8 mouse cellular contexts compared by ENCODE assay signal in genomic region chr15:78403301-78403741, GRCm38 (mm10). TPM values are rescaled to one million over a fixed set of nuclear protein-coding genes. Genes with fewer than 3 reads are reported as not detected.
DNase-seq lines count a peak whose midpoint lies in the region; ATAC-seq and TF ChIP-seq lines count a peak whose summit lies in the region.

No protein-coding gene starts in this region.

- 0 out of 2 replicates have a peak overlapping the region, but pooled peaks have one; percentile 18 for H3K4me2 ChIP-seq in embryonic facial prominence, embryonic 14.5 days (ENCODE audit: low read depth, low read length)
- peak overlapping the region; percentile 90 for H3K4me2 ChIP-seq in stomach, embryonic 15.5 days

- WGBS in spleen, adult 2 months = 84% methylated on average over 3 of the region's 3 CpGs
- WGBS in embryonic facial prominence, embryonic 14.5 days = 30% methylated on average over 3 of the region's 3 CpGs
- 48% methylated on average over 3 of the region's 3 CpGs for WGBS in stomach, embryonic 15.5 days

- H3K27ac ChIP-seq in spleen, adult 2 months (ENCODE audit: insufficient read depth, low read length) = peak overlapping the region; percentile 41; the same call in 1 of the 2 replicates
- H3K27ac ChIP-seq in embryonic facial prominence, embryonic 14.5 days (replicated peaks; ENCODE audit: low read depth, low read length) = peak overlapping the region; percentile 52
- H3K27ac ChIP-seq in stomach, embryonic 15.5 days = peak overlapping the region; percentile 74

- TF ChIP-seq POLR2A in spleen, adult 2 months (IDR thresholded peaks at IDR 0.05; ENCODE audit: low read depth, low read length) = no peak

- no peaks in the 10 kb centered on the region for H3K9me3 ChIP-seq in embryonic facial prominence, embryonic 14.5 days (ENCODE audit: control insufficient read depth, low read length)
- H3K9me3 ChIP-seq in stomach, embryonic 15.5 days = no peaks in the 10 kb centered on the region

- H3K27me3 ChIP-seq in spleen, adult 2 months (ENCODE audit: control insufficient read depth, insufficient read depth, low read length) = no peaks in the 10 kb centered on the region
- no peaks in the 10 kb centered on the region for H3K27me3 ChIP-seq in embryonic facial prominence, embryonic 14.5 days (replicated peaks; ENCODE audit: control insufficient read depth, insufficient read depth, low read length)
- H3K27me3 ChIP-seq in stomach, embryonic 15.5 days (replicated peaks) = no peaks in the 10 kb centered on the region

- no peak for ATAC-seq in embryonic facial prominence, embryonic 14.5 days (ENCODE audit: low read depth)
- ATAC-seq in stomach, embryonic 15.5 days (ENCODE audit: insufficient read depth, low FRiP score, low read depth) = no peak
- no peak for ATAC-seq in monocyte, adult 5-6 weeks (replicated peaks; ENCODE audit: insufficient number of reproducible peaks, low FRiP score, low TSS enrichment, poor library complexity, severe bottlenecking)

- H3K9ac ChIP-seq in embryonic facial prominence, embryonic 14.5 days (ENCODE audit: low read depth, low read length) = peak overlapping the region; percentile 17
- H3K9ac ChIP-seq in stomach, embryonic 15.5 days = no peak overlapping the region

- H3K4me3 ChIP-seq in spleen, adult 2 months (ENCODE audit: extremely low read depth, insufficient read depth, insufficient read length) = no peak overlapping the region
- H3K4me3 ChIP-seq in embryonic facial prominence, embryonic 14.5 days (ENCODE audit: low read depth, low read length) = no peak overlapping the region
- peak overlapping the region; percentile 13; the same call in 1 of the 2 replicates for H3K4me3 ChIP-seq in stomach, embryonic 15.5 days (replicated peaks)

- TF ChIP-seq CTCF in spleen, adult 2 months (IDR thresholded peaks at IDR 0.05; ENCODE audit: extremely low read depth, insufficient read depth, insufficient read length, insufficient replicate concordance) = no peak

- DNase-seq in spleen, adult 2 months (ENCODE audit: low read depth in 1 of 2, low spot score in 2 of 2) = no peak
- no peak for DNase-seq in spleen, adult 12 weeks (ENCODE audit: low spot score)
- no peak for DNase-seq in embryonic facial prominence, embryonic 14.5 days (ENCODE audit: low spot score)
- DNase-seq in kidney, postnatal 10 days = peak; percentile 82
- no peak for DNase-seq in right cerebral cortex, postnatal 4 days
- DNase-seq in layer of hippocampus, adult 11-12 months (ENCODE audit: low spot score) = no peak

- H3K36me3 ChIP-seq in spleen, adult 2 months (ENCODE audit: control insufficient read depth, insufficient read depth, low read length) = no peaks in the 10 kb centered on the region
- H3K36me3 ChIP-seq in embryonic facial prominence, embryonic 14.5 days (ENCODE audit: control insufficient read depth, insufficient read depth, low read length) = no peaks in the 10 kb centered on the region
- no peaks in the 10 kb centered on the region for H3K36me3 ChIP-seq in stomach, embryonic 15.5 days

- peaks cover 6% of the 10 kb centered on the region; the same call in 1 of the 2 replicates for H3K4me1 ChIP-seq in spleen, adult 2 months (ENCODE audit: control insufficient read depth, insufficient read depth, insufficient read length)
- peaks cover 26% of the 10 kb centered on the region for H3K4me1 ChIP-seq in embryonic facial prominence, embryonic 14.5 days (ENCODE audit: control insufficient read depth, insufficient read depth, low read length)
- H3K4me1 ChIP-seq in stomach, embryonic 15.5 days = peaks cover 49% of the 10 kb centered on the region

RNA-seq across cellular contexts. Expression of gene Tst, which starts 2.4 kb away (rescaled TPM):
- polyA plus RNA-seq in spleen, adult 2 months (2012; rRNA removed) = 16.3 and 16.8 TPM in 2 replicates
- polyA plus RNA-seq in embryonic facial prominence, embryonic 14.5 days (2014; fragmentation: Nextera tagmentation; extraction: Ambion mirVana) = 35.0 and 39.1 TPM in 2 replicates
- polyA plus RNA-seq in stomach, embryonic 15.5 days (2015; fragmentation: Nextera tagmentation; extraction: Ambion mirVana) = 67.4 and 89.8 TPM in 2 replicates
- total RNA-seq in monocyte, adult 5-6 weeks (2017) = 2.2 TPM in 1 of 3 replicates, not detected in the others

RNA-seq across cellular contexts. Expression of gene Mpst, which starts 2.9 kb away (rescaled TPM):
- 97.7 and 117 TPM in 2 replicates for polyA plus RNA-seq in spleen, adult 2 months (2012; rRNA removed)
- 3.0 and 3.5 TPM in 2 replicates for polyA plus RNA-seq in embryonic facial prominence, embryonic 14.5 days (2014; fragmentation: Nextera tagmentation; extraction: Ambion mirVana)
- polyA plus RNA-seq in stomach, embryonic 15.5 days (2015; fragmentation: Nextera tagmentation; extraction: Ambion mirVana) = 3.3 and 4.2 TPM in 2 replicates
- total RNA-seq in monocyte, adult 5-6 weeks (2017) = 5.8 to 10.2 TPM (median 8.7 TPM) in 3 replicates

RNA-seq across cellular contexts. Expression of gene Tex33, which starts 7.6 kb away (rescaled TPM):
- not detected in 2 replicates for polyA plus RNA-seq in spleen, adult 2 months (2012; rRNA removed)
- not detected in 2 replicates for polyA plus RNA-seq in embryonic facial prominence, embryonic 14.5 days (2014; fragmentation: Nextera tagmentation; extraction: Ambion mirVana)
- not detected in 2 replicates for polyA plus RNA-seq in stomach, embryonic 15.5 days (2015; fragmentation: Nextera tagmentation; extraction: Ambion mirVana)
- total RNA-seq in monocyte, adult 5-6 weeks (2017) = 5.0 TPM in 1 of 3 replicates, not detected in the others

RNA-seq across cellular contexts. Expression of gene Kctd17, which starts 25.0 kb away (rescaled TPM):
- polyA plus RNA-seq in spleen, adult 2 months (2012; rRNA removed) = 61.5 and 85.3 TPM in 2 replicates
- polyA plus RNA-seq in embryonic facial prominence, embryonic 14.5 days (2014; fragmentation: Nextera tagmentation; extraction: Ambion mirVana) = 46.9 and 54.1 TPM in 2 replicates
- 35.4 and 40.6 TPM in 2 replicates for polyA plus RNA-seq in stomach, embryonic 15.5 days (2015; fragmentation: Nextera tagmentation; extraction: Ambion mirVana)
- total RNA-seq in monocyte, adult 5-6 weeks (2017) = 4.6 to 6.1 TPM (median 5.0 TPM) in 3 replicates

Comparison
In these comparisons a context has a peak if more than half of its experiments do, and no peak if none do; other contexts are left out.
1. RNA of gene Mpst, which starts 2.9 kb away (polyA plus RNA-seq): 97.7 to 117 TPM in spleen, adult 2 months; 3.3 to 4.2 TPM in stomach, embryonic 15.5 days and 3.0 to 3.5 TPM in embryonic facial prominence, embryonic 14.5 days; every median in the first group is over 10 times any median in the second.
2. Peak in every context shown above with its lines, with median percentiles within 50 percentile points of each other: H3K27ac ChIP-seq.